Mouse (Mus musculus) testis, adult 2 months (tissue): ENCODE data around the gene Gm10681. TPM values are rescaled to one million over a fixed set of nuclear protein-coding genes. Genes with fewer than 3 reads are reported as not detected.
"Not testable (repeated sequence)": the region's sequence is repeated elsewhere in the genome, so short reads cannot be mapped to it uniquely, and the experiment has no call there.

Experiments used
- H3K27ac ChIP-seq: fragments of 200-500 bp; 2 replicates; pipeline ENCODE4 v1.5.1; 2012; ENCODE audit warnings: low read depth, low read length; ENCODE audit not compliant: control insufficient read depth, insufficient read depth
- H3K27me3 ChIP-seq: fragments of 200-500 bp; 2 replicates; pipeline ENCODE4 v1.6.1; 2012; ENCODE audit warnings: mild to moderate bottlenecking, low read length, moderate library complexity; ENCODE audit not compliant: control insufficient read depth, insufficient read depth
- H3K36me3 ChIP-seq: fragments of 200-500 bp; 2 replicates; pipeline ENCODE4 v1.6.1; 2012; ENCODE audit warnings: mild to moderate bottlenecking, low read length; ENCODE audit not compliant: control insufficient read depth, insufficient read depth
- H3K4me1 ChIP-seq: fragments of 200-500 bp; 2 replicates; pipeline ENCODE4 v1.6.1; 2012; ENCODE audit warnings: low read length; ENCODE audit not compliant: control insufficient read depth, insufficient read depth
- H3K4me3 ChIP-seq: fragments of 200-500 bp; 2 replicates; pipeline ENCODE4 v1.5.1; 2012; ENCODE audit warnings: low read depth, mild to moderate bottlenecking, low read length, moderate library complexity, mixed read lengths; ENCODE audit not compliant: control insufficient read depth
- polyA plus RNA-seq: library from polyadenylated mRNA; depleted of rRNA; stranded (reverse); fragments of >200 nt; gene quantifications from 2 replicates; pipeline ENCODE4 v1.2.3, GENCODE M21; 2012; rRNA removed

Gene Gm10681
- polyA plus RNA-seq, 1 experiment: 0.52 TPM

DNA sequence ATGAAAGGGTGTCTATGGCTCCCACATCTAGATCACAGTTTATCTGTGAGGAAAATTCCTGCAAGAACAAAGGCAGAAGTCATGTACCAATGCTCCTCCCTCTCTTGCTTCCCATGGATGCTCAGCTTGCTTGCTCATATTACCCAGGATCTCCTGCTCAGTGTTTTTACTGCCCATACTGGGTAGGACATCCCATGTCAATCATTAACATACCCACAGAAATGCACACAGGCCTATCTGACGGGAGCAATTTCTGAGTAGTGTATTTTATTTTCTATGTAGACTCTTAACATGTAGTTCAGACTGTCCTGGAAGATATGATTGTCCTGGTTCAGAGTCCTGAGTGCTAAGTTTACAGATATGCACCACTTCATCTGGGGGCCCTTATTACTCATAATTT, 64.1 kb downstream of the Gm10681 start:
- not testable (repeated sequence) for H3K27ac ChIP-seq, H3K27me3 ChIP-seq, H3K36me3 ChIP-seq, H3K4me1 ChIP-seq, H3K4me3 ChIP-seq

DNA sequence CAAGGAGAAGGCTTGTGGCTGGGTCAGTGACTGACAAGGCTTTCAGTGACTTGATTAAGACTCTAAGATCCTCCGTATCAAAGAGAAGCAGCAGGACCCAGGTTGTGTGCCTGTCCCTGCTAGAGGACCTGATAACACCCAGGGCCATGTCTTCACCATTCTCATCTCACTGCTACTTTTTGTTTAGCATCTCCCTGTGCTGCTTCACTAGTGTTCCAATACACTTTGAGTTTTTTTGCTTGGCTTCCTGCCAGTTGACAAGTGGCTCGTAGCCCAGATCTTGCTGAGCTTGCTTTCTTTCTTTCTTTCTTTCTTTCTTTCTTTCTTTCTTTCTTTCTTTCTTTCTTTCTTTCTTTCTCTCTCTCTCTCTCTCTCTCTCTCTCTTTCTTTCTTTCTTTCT, 65.8 kb downstream of the Gm10681 start:
- H3K4me1 ChIP-seq, H3K27me3 ChIP-seq, H3K27ac ChIP-seq, H3K36me3 ChIP-seq, H3K4me3 ChIP-seq: not testable (repeated sequence)

DNA sequence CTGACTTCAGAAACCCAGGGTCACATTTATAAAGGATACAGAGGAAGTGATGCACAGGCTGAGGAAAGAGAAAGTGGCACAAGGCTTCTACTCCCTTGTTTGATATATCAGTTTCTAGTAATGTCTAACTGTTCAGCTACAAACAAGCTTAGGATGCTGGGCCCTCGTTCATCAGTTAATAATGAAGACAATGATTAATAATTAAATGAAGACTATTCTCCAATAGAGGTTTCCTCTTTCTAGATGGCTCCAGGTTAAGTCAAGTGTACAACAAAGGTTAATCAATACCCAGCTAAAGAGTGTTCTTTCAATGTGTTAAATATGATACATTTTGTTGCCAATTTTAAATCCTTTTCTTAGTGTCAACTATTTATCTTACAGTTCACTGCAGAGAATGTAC, 78.2 kb downstream of the Gm10681 start, which contains the start of gene Hsd3b4:
Gene Hsd3b4 (minus strand): TSS at position 101 of the 400 bp plus-strand sequence.
- H3K4me3 ChIP-seq, H3K36me3 ChIP-seq, H3K27ac ChIP-seq, H3K27me3 ChIP-seq, H3K4me1 ChIP-seq: not testable (repeated sequence)

DNA sequence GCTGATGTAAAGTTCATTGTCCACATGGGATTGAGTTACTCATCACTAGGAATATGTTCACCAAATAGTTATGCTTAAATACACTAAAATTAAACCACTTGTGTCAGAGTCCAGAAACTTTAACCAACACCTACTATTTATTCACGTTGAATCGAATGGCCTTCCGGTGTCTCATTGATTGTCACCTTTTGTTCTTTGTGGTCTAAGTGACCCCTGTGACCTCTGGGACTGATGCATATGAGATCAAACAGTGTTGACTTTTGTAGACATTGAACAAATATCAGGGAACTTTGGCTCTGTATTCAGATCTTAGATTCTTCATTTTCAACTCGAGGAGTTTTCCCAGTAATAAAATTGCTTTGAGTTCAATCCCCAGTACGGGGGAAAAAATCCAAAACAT, 81.4 kb downstream of the Gm10681 start:
- H3K4me3 ChIP-seq, H3K27me3 ChIP-seq, H3K36me3 ChIP-seq, H3K27ac ChIP-seq, H3K4me1 ChIP-seq: not testable (repeated sequence)

Other genes with a start within 250 kb of the Gm10681 start
- 18.1 and 18.2 TPM in 2 replicates for gene Phgdh, start 248.8 kb downstream of the Gm10681 start, polyA plus RNA-seq
- 1.1 and 1.2 TPM in 2 replicates for gene Zfp697, start 206.3 kb downstream of the Gm10681 start, polyA plus RNA-seq
- 0.59 and 0.63 TPM in 2 replicates for gene Gm4450, start 131.7 kb downstream of the Gm10681 start, polyA plus RNA-seq
- 0.51 and 0.52 TPM in 2 replicates for gene Hsd3b4, start 78.3 kb downstream of the Gm10681 start, polyA plus RNA-seq
- not detected in 2 replicates for gene Hsd3b5, start 41.4 kb upstream of the Gm10681 start, polyA plus RNA-seq
- gene Hsd3b2, start 135.7 kb upstream of the Gm10681 start, polyA plus RNA-seq: 0.06 TPM in 1 of 2 replicates, not detected in the other
- not detected in 2 replicates for gene Hsd3b3, start 174.3 kb upstream of the Gm10681 start, polyA plus RNA-seq
- 68.8 and 97.3 TPM in 2 replicates for gene Hsd3b6, start 225.6 kb upstream of the Gm10681 start, polyA plus RNA-seq